Mouse (Mus musculus): ENCODE measurements around the gene Adrm1.

DNA sequence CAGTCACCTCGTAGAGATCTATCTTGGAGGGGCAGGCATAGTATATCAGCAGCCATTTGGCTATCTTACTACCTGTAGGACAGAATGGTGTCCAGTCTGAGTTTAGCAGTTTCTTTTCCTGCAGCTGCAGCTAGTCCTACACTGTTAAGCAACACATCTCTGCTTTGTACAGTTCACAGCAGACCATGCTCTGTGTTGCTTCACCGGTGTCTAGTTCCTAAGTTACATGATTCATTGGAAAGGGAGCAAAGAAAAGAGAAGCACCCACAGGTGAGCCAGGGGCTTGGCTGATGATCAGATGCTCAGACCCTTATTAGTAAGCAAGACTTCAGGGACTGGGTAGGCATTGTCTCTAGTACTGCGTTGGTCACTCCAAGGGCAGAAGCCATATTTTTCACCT, 37.4 kb upstream of the Adrm1 start:
- TF ChIP-seq POLR2A (IDR thresholded peaks at IDR 0.05; ENCODE audit: extremely low read depth, insufficient read depth, low read length) (no peak), CTCF (IDR thresholded peaks at IDR 0.05; ENCODE audit: low read depth, low read length) (no peak)

Measured in liver, adult 2 months (tissue).